Mouse (Mus musculus) gastrocnemius, adult 2 months (tissue): ENCODE measurements at regions not wholly inside any gene's neighbourhood (a gene's known extent, or its start where the extent isn't known, plus 50 kb on each side); places are given as distances from the start of the nearest gene placed in this dataset.
A peak's percentile ranks its signal among the peaks of the same experiment; 100 is the strongest.

Source experiments
- DNase-seq: peaks from one replicate; pipeline ENCODE4 v3.0.0; 2022
- H3K27ac ChIP-seq: fragments of 200-600 bp; 2 replicates; pipeline ENCODE4 v1.8.1; 2022; ENCODE audit warnings: mild to moderate bottlenecking
- H3K4me3 ChIP-seq: fragments of 200-600 bp; 2 replicates; pipeline ENCODE4 v1.8.1; 2022; ENCODE audit warnings: mild to moderate bottlenecking, moderate library complexity
- CTCF ChIP-seq: fragments of 200-600 bp; IDR thresholded peaks from 2 replicates; pipeline ENCODE4 v1.8.1; 2022; ENCODE audit warnings: antibody characterized with exemption, mild to moderate bottlenecking, moderate library complexity
- intact Hi-C: fragments of 180-260 bp; cut with DNase I; formaldehyde crosslinking; loops from one replicate; pipeline ENCODE4 v1.15.1; 2025

GRCm38 (mm10) chr8:42210943-42211342 is 794.1 kb upstream of the Frg1 start:
- 0 out of 2 replicates have a peak, but pooled peaks have one; percentile 2 for TF ChIP-seq CTCF
- Histone ChIP-seq H3K4me3 (no peak overlapping the region), H3K27ac (no peak overlapping the region)
- intact Hi-C loops, result no loop called here
- no peak for DNase-seq

- Histone ChIP-seq H3K27ac (no peak overlapping the region), H3K4me3 (no peak overlapping the region)
- TF ChIP-seq CTCF, result no peak
- no peak for DNase-seq
- intact Hi-C loops, result no loop called here
These were observed 793.1 kb upstream of the Frg1 start for GRCm38 (mm10) chr8:42209989-42210388.

GRCm38 (mm10) chr8:42197257-42197656 is 780.4 kb upstream of the Frg1 start:
- Histone ChIP-seq H3K27ac (no peak overlapping the region), H3K4me3 (no peak overlapping the region)
- intact Hi-C loops, result no loop called here
- DNase-seq, result no peak
- no peak for TF ChIP-seq CTCF

- intact Hi-C loops, result no loop called here
- Histone ChIP-seq H3K27ac (no peak overlapping the region), H3K4me3 (no peak overlapping the region)
- TF ChIP-seq CTCF, result no peak
- DNase-seq, result no peak
These were observed 777.2 kb upstream of the Frg1 start for GRCm38 (mm10) chr8:42193902-42194550.

GRCm38 (mm10) chr8:42187083-42187482 is 770.2 kb upstream of the Frg1 start:
- no peak for TF ChIP-seq CTCF
- intact Hi-C loops, result no loop called here
- H3K4me3 ChIP-seq, result no peak overlapping the region
- no peak for DNase-seq
- no peak overlapping the region for H3K27ac ChIP-seq

- DNase-seq, result no peak
- intact Hi-C loops, result no loop called here
- Histone ChIP-seq H3K27ac (no peak overlapping the region), H3K4me3 (no peak overlapping the region)
- no peak for TF ChIP-seq CTCF
These were observed 766.5 kb upstream of the Frg1 start for GRCm38 (mm10) chr8:42183288-42183878.

- intact Hi-C loops, result no loop called here
- no peak overlapping the region for H3K4me3 ChIP-seq
- no peak overlapping the region for H3K27ac ChIP-seq
- no peak for DNase-seq
- no peak for TF ChIP-seq CTCF
These were observed 745.6 kb upstream of the Frg1 start for GRCm38 (mm10) chr8:42162441-42162840.

- TF ChIP-seq CTCF, result no peak
- Histone ChIP-seq H3K27ac (no peak overlapping the region), H3K4me3 (no peak overlapping the region)
- intact Hi-C loops, result no loop called here
- no peak for DNase-seq
These were observed 740.1 kb upstream of the Frg1 start for GRCm38 (mm10) chr8:42157006-42157405.

GRCm38 (mm10) chr8:42156588-42156987 is 739.7 kb upstream of the Frg1 start:
- no peak for DNase-seq
- TF ChIP-seq CTCF, result no peak
- intact Hi-C loops, result no loop called here
- Histone ChIP-seq H3K4me3 (no peak overlapping the region), H3K27ac (no peak overlapping the region)

- TF ChIP-seq CTCF, result no peak
- Histone ChIP-seq H3K4me3 (no peak overlapping the region), H3K27ac (no peak overlapping the region)
- intact Hi-C loops, result no loop called here
- DNase-seq, result no peak
These were observed 727.8 kb upstream of the Frg1 start for GRCm38 (mm10) chr8:42144685-42145084.

- no peak overlapping the region for H3K27ac ChIP-seq
- no peak overlapping the region for H3K4me3 ChIP-seq
- DNase-seq, result no peak
- no peak for TF ChIP-seq CTCF
- intact Hi-C loops, result no loop called here
These were observed 727.3 kb upstream of the Frg1 start for GRCm38 (mm10) chr8:42144220-42144619.

- Histone ChIP-seq H3K27ac (no peak overlapping the region), H3K4me3 (no peak overlapping the region)
- TF ChIP-seq CTCF, result no peak
- intact Hi-C loops, result no loop called here
- no peak for DNase-seq
These were observed 690.7 kb upstream of the Frg1 start for GRCm38 (mm10) chr8:42107582-42107981.

- H3K4me3 ChIP-seq, result no peak overlapping the region
- intact Hi-C loops, result no loop called here
- no peak for TF ChIP-seq CTCF
- DNase-seq, result no peak
- H3K27ac ChIP-seq, result no peak overlapping the region
These were observed 652.4 kb upstream of the Frg1 start for GRCm38 (mm10) chr8:42069314-42069713.

- intact Hi-C loops, result no loop called here
These were observed 626.7 kb upstream of the Frg1 start for GRCm38 (mm10) chr8:42043526-42043925.

More at GRCm38 (mm10) chr8:42043526-42043925, 626.7 kb upstream of the Frg1 start:
- H3K27ac ChIP-seq, result no peak overlapping the region
- DNase-seq, result no peak
- TF ChIP-seq CTCF, result no peak
- H3K4me3 ChIP-seq, result no peak overlapping the region
